Mouse (Mus musculus) bone marrow, adult 2 months (tissue): ENCODE measurements around the gene A630095N17Rik. TPM values are rescaled to one million over a fixed set of nuclear protein-coding genes. Genes with fewer than 3 reads are reported as not detected.

Source experiments
- H3K27ac ChIP-seq: fragments of 200-500 bp; 2 replicates; pipeline ENCODE4 v1.5.1; 2012; ENCODE audit warnings: low read depth, mild to moderate bottlenecking, control low read depth, inconsistent platforms, low read length; ENCODE audit not compliant: control insufficient read depth, poor library complexity, insufficient read depth
- H3K4me1 ChIP-seq: fragments of 200-500 bp; 2 replicates; pipeline ENCODE4 v1.6.1; 2011; ENCODE audit warnings: low read length; ENCODE audit not compliant: control insufficient read depth, insufficient read depth
- H3K4me3 ChIP-seq: fragments of 200-500 bp; replicated peaks from 2 replicates; pipeline ENCODE3; 2011; ENCODE audit warnings: mild to moderate bottlenecking, low read depth, low read length, control low read depth; ENCODE audit not compliant: control insufficient read depth
- CTCF ChIP-seq: fragments of 200-500 bp; IDR thresholded peaks from 2 replicates; pipeline ENCODE4 v1.5.1; 2011; ENCODE audit warnings: low read length, control low read depth; ENCODE audit not compliant: control insufficient read depth, insufficient read depth
- POLR2A ChIP-seq: fragments of 200-500 bp; IDR thresholded peaks from 2 replicates; pipeline ENCODE4 v1.6.1; 2011; ENCODE audit warnings: low read depth, mild to moderate bottlenecking, control low read depth, low read length, borderline replicate concordance; ENCODE audit not compliant: control insufficient read depth
- WGBS: fragments of 180-500 bp; shearing (Covaris S2); methylation state at CpG from one replicate; pipeline ENCODE4 v1.1.7; 2018; 5-methylcytosine and 5-hydroxymethylcytosine counted together
- polyA plus RNA-seq: library from polyadenylated mRNA; stranded (reverse); fragments of >200 nt; gene quantifications from 2 replicates; pipeline ENCODE4 v1.2.4, GENCODE M21; 2011; ENCODE audit warnings: low replicate concordance; ENCODE audit not compliant: missing spikeins, insufficient read depth, insufficient read length

Gene A630095N17Rik
- polyA plus RNA-seq, 1 experiment, result not detected

DNA sequence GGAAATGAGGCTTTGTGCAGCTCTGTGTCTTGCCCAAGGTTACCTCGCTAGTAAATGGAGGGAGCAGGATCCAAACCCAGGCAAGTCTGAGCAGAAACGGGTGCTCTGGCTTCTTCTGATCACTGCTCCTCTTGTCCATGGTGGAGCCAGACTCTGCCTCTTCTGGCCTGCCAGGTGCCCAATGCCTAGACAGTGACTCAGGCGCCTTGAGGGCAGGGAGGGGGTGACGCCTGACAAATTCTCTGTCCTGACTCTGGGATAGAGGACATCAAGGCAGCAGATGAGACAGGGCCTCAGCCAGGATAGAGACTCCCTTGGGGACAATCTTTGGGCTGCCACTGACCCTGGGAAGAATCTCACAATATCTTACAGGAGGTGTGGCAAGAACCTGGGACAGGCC, 678 bp downstream of the A630095N17Rik start:
- no peak overlapping the region for H3K27ac ChIP-seq
- peaks cover 4% of the 10 kb centered on the region for H3K4me1 ChIP-seq
- no peak overlapping the region for H3K4me3 ChIP-seq
- 79% methylated on average over 4 of the region's 4 CpGs for WGBS
- TF ChIP-seq POLR2A (no peak), CTCF (no peak)

- Histone ChIP-seq H3K4me1 (peaks cover 4% of the 10 kb centered on the region), H3K27ac (no peak overlapping the region), H3K4me3 (no peak overlapping the region)
- TF ChIP-seq POLR2A (no peak), CTCF (no peak)
- WGBS, result 55% methylated on average over 7 of the region's 7 CpGs
These were observed 1.4 kb downstream of the A630095N17Rik start for GRCm38 (mm10) chr1:75230335-75230994.

DNA sequence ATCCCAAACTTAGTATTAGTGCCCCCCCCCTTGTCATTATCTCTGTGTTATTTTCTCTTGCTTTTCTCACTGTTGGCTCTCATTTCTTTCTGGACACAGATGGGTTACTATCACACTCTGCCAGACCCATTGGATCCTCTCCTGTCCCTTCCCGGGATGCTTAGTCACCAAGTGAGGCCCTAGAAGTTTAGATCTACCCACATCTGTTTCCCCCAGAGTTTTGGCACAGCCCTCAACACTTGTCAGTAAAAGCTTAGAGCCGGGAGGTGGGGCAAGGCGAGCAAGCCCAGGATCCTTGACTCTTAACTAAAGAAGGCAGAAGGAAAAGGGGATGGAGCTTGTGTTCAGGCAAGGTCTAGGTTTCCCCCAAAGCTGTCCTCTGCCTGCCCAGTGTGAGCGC, 2.7 kb downstream of the A630095N17Rik start:
- Histone ChIP-seq H3K4me1 (peaks cover 3% of the 10 kb centered on the region), H3K4me3 (no peak overlapping the region), H3K27ac (peak overlapping the region; percentile 28; the same call in 1 of the 2 replicates)
- no peak for TF ChIP-seq CTCF
- TF ChIP-seq POLR2A, result no peak
- WGBS, result 32% methylated on average over 4 of the region's 4 CpGs

DNA sequence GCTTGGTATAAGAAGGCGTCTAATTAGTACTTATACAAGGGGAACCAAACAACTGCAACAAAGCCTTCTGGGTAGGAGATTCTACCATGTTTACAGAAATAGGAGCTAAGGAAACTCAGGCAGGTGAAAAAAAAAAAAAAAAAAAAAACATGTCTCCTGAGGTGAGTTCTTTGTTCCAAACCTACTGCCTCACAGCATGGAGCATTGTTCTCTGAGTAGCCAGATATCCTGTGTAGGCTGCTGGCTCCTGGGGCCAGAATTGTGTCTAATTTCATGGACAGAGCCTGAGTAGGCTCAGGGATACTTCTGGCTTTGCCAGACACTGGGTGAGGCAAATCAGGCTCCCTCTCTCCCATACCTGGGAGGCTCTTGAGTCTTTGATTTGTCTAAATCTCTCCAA, 4.2 kb downstream of the A630095N17Rik start:
- Histone ChIP-seq H3K4me1 (peaks cover 3% of the 10 kb centered on the region), H3K4me3 (no peak overlapping the region), H3K27ac (no peak overlapping the region)
- 88% methylated on average over 1 of the region's 1 CpGs for WGBS
- TF ChIP-seq POLR2A, result no peak
- TF ChIP-seq CTCF, result no peak

- TF ChIP-seq POLR2A (no peak), CTCF (no peak)
- no peak overlapping the region for H3K4me3 ChIP-seq
- WGBS, result 42% methylated on average over 2 of the region's 2 CpGs
- peaks cover 3% of the 10 kb centered on the region for H3K4me1 ChIP-seq
- no peak overlapping the region for H3K27ac ChIP-seq
These were observed 5.8 kb downstream of the A630095N17Rik start for GRCm38 (mm10) chr1:75226138-75226537.

DNA sequence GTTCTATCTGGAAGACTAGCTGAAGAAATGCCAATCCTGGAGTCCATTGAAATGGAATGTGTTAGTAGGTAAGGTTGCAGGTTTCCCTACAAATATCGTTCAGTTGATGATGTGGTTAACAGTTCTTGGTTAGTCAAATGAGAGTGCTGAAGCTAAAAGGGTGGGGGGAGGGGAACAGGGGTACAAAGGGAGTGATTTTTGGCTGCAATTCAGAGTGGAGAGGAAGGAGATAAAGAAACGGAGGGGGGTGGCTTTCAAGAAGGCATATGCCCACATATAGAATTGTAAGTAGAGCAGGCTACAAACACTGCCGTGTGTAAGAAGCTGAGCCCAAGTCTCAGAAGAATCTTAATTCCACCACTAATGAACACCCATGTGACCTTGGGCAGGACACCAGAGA, 6.4 kb downstream of the A630095N17Rik start:
- TF ChIP-seq CTCF (no peak), POLR2A (no peak)
- H3K4me3 ChIP-seq, result no peak overlapping the region
- 12% methylated on average over 3 of the region's 3 CpGs for WGBS
- H3K4me1 ChIP-seq, result peaks cover 3% of the 10 kb centered on the region
- no peak overlapping the region for H3K27ac ChIP-seq

- Histone ChIP-seq H3K4me3 (no peak overlapping the region), H3K4me1 (peaks cover 1% of the 10 kb centered on the region), H3K27ac (no peak overlapping the region)
- WGBS, result 2% methylated on average over 6 of the region's 6 CpGs
- no peak for TF ChIP-seq POLR2A
- TF ChIP-seq CTCF, result no peak
These were observed 8.4 kb downstream of the A630095N17Rik start for GRCm38 (mm10) chr1:75223532-75223931.

GRCm38 (mm10) chr1:75222926-75223325, 9.0 kb downstream of the A630095N17Rik start:
- no peak for TF ChIP-seq POLR2A
- no peak for TF ChIP-seq CTCF
- H3K4me3 ChIP-seq, result no peak overlapping the region
- peaks cover 1% of the 10 kb centered on the region for H3K4me1 ChIP-seq
- WGBS, result 28% methylated on average over 6 of the region's 6 CpGs
- H3K27ac ChIP-seq, result no peak overlapping the region
